Mouse (Mus musculus) liver, embryonic 16.5 days (tissue): ENCODE results near the gene Exoc3l4. TPM values are rescaled to one million over a fixed set of nuclear protein-coding genes. Genes with fewer than 3 reads are reported as not detected.

Experiments
- ATAC-seq: fragments of 200-750 bp; cut with Nextera tagmentation; 2 replicates; pipeline ENCODE4 v1.8.0; 2017; ENCODE audit warnings: low read depth, mild to moderate bottlenecking, moderate number of reproducible peaks, moderate library complexity
- H3K27ac ChIP-seq: fragments of 300-500 bp; sonication (generic); 2 replicates; pipeline ENCODE4 v1.5.1; 2014; ENCODE audit warnings: mild to moderate bottlenecking, low read length
- H3K27me3 ChIP-seq: fragments of 300-500 bp; sonication (generic); 2 replicates; pipeline ENCODE4 v1.6.1; 2014; ENCODE audit warnings: low read depth, low read length, mixed read lengths; ENCODE audit not compliant: control insufficient read depth, insufficient read depth
- H3K36me3 ChIP-seq: fragments of 300-500 bp; sonication (generic); 2 replicates; pipeline ENCODE4 v1.6.1; 2014; ENCODE audit warnings: mild to moderate bottlenecking; ENCODE audit not compliant: control insufficient read depth, insufficient read depth
- H3K4me1 ChIP-seq: fragments of 300-500 bp; sonication (generic); 2 replicates; pipeline ENCODE4 v1.6.1; 2014; ENCODE audit warnings: low read depth, low read length, mixed read lengths; ENCODE audit not compliant: control insufficient read depth
- H3K4me2 ChIP-seq: fragments of 300-500 bp; sonication (generic); 2 replicates; pipeline ENCODE4 v1.6.1; 2014; ENCODE audit warnings: low read depth, low read length, mixed read lengths
- H3K4me3 ChIP-seq: fragments of 300-500 bp; sonication (generic); 2 replicates; pipeline ENCODE4 v1.5.1; 2014; ENCODE audit warnings: low read depth, mild to moderate bottlenecking, low read length
- H3K9ac ChIP-seq: fragments of 300-500 bp; sonication (generic); 2 replicates; pipeline ENCODE4 v1.6.1; 2014; ENCODE audit warnings: low read depth, low read length
- H3K9me3 ChIP-seq: fragments of 300-500 bp; sonication (generic); replicated peaks from 2 replicates; pipeline ENCODE4 v1.6.1; 2016; ENCODE audit warnings: low read length; ENCODE audit not compliant: control insufficient read depth
- WGBS: fragments of 180-500 bp; shearing (Covaris S2); extraction: QIAGEN DNeasy Blood & Tissue Kit; methylation state at CpG from one replicate; pipeline ENCODE4 v1.1.7; 2014; ENCODE audit not compliant: insufficient replicate concordance; 5-methylcytosine and 5-hydroxymethylcytosine counted together
- polyA plus RNA-seq: library from polyadenylated mRNA; unstranded; fragments of >200 nt; fragmentation: Nextera tagmentation; extraction: Ambion mirVana; gene quantifications from 2 replicates; pipeline ENCODE4 v1.2.1, GENCODE M21; 2015

Exoc3l4 gene
- polyA plus RNA-seq, 1 experiment from 2014 or later = 28.5 TPM

- Histone ChIP-seq H3K4me3 (peak within 1 kb of the TSS; percentile 72), H3K4me2 (peak within 1 kb of the TSS; percentile 69), H3K9me3 (no peaks in the 10 kb centered on the region), H3K27me3 (peaks cover 43% of the 10 kb centered on the region), H3K4me1 (peaks cover 4% of the 10 kb centered on the region), H3K27ac (peak within 1 kb of the TSS; percentile 75), H3K9ac (peak within 1 kb of the TSS; percentile 61), H3K36me3 (no peaks in the 10 kb centered on the region)
- WGBS = 0% methylated on average over 84 of the region's 94 CpGs
- peak; percentile 89 for ATAC-seq
These were observed 39.3 kb upstream of the Exoc3l4 start, which contains the start of gene Cdc42bpb for GRCm38 (mm10) chr12:111377376-111377973. Cdc42bpb (minus strand) TSS chr12:111377718.

- ATAC-seq = peak; percentile 26
- WGBS = under 1% methylated on average over 32 of the region's 32 CpGs
- Histone ChIP-seq H3K9me3 (no peaks in the 10 kb centered on the region), H3K27me3 (peaks cover 43% of the 10 kb centered on the region), H3K4me2 (peak overlapping the region; percentile 69), H3K4me1 (peaks cover 4% of the 10 kb centered on the region), H3K27ac (peak overlapping the region; percentile 61), H3K9ac (peak overlapping the region; percentile 58), H3K36me3 (no peaks in the 10 kb centered on the region), H3K4me3 (peak overlapping the region; percentile 72)
These were observed 38.8 kb upstream of the Exoc3l4 start for GRCm38 (mm10) chr12:111377986-111378490.

GRCm38 (mm10) chr12:111378812-111379211, 38.0 kb upstream of the Exoc3l4 start:
- 0 out of 2 replicates have a peak overlapping the region, but pooled peaks have one; percentile 69 for H3K4me2 ChIP-seq
- peaks cover 43% of the 10 kb centered on the region for H3K27me3 ChIP-seq
- H3K9ac ChIP-seq = no peak overlapping the region
- 64% methylated on average over 12 of the region's 12 CpGs for WGBS
- no peak overlapping the region for H3K27ac ChIP-seq
- H3K4me3 ChIP-seq = no peak overlapping the region
- H3K36me3 ChIP-seq = no peaks in the 10 kb centered on the region
- ATAC-seq = no peak
- H3K4me1 ChIP-seq = peaks cover 3% of the 10 kb centered on the region
- H3K9me3 ChIP-seq = no peaks in the 10 kb centered on the region

GRCm38 (mm10) chr12:111385883-111386641, 30.8 kb upstream of the Exoc3l4 start:
- Histone ChIP-seq H3K4me3 (no peak overlapping the region), H3K27me3 (no peaks in the 10 kb centered on the region; the same call in none of the 2 replicates), H3K9me3 (no peaks in the 10 kb centered on the region), H3K36me3 (no peaks in the 10 kb centered on the region), H3K27ac (no peak overlapping the region), H3K4me1 (no peaks in the 10 kb centered on the region; the same call in 1 of the 2 replicates), H3K9ac (no peak overlapping the region), H3K4me2 (no peak overlapping the region)
- ATAC-seq = 0 out of 2 replicates have a peak, but pooled peaks have one; percentile 20
- WGBS = 70% methylated on average over 13 of the region's 13 CpGs

GRCm38 (mm10) chr12:111386642-111387120, 30.1 kb upstream of the Exoc3l4 start:
- Histone ChIP-seq H3K4me3 (no peak overlapping the region), H3K9ac (no peak overlapping the region), H3K36me3 (no peaks in the 10 kb centered on the region), H3K27me3 (no peaks in the 10 kb centered on the region; the same call in 1 of the 2 replicates), H3K4me1 (no peaks in the 10 kb centered on the region), H3K9me3 (no peaks in the 10 kb centered on the region), H3K4me2 (no peak overlapping the region), H3K27ac (no peak overlapping the region)
- ATAC-seq = peak; percentile 77
- WGBS = 28% methylated on average over 8 of the region's 8 CpGs

- H3K4me2 ChIP-seq = no peak overlapping the region
- no peaks in the 10 kb centered on the region; the same call in 1 of the 2 replicates for H3K27me3 ChIP-seq
- WGBS = 79% methylated on average over 4 of the region's 4 CpGs
- H3K9me3 ChIP-seq = no peaks in the 10 kb centered on the region
- ATAC-seq = no peak
- no peak overlapping the region for H3K9ac ChIP-seq
- H3K4me3 ChIP-seq = no peak overlapping the region
- H3K36me3 ChIP-seq = no peaks in the 10 kb centered on the region
- no peaks in the 10 kb centered on the region for H3K4me1 ChIP-seq
- no peak overlapping the region for H3K27ac ChIP-seq
These were observed 29.7 kb upstream of the Exoc3l4 start for GRCm38 (mm10) chr12:111387146-111387545.

GRCm38 (mm10) chr12:111394008-111394407, 22.8 kb upstream of the Exoc3l4 start:
- Histone ChIP-seq H3K4me3 (no peak overlapping the region), H3K36me3 (no peaks in the 10 kb centered on the region), H3K9me3 (no peaks in the 10 kb centered on the region), H3K4me2 (no peak overlapping the region), H3K9ac (no peak overlapping the region), H3K27me3 (no peaks in the 10 kb centered on the region), H3K27ac (no peak overlapping the region), H3K4me1 (no peaks in the 10 kb centered on the region)
- no peak for ATAC-seq
- WGBS = 66% methylated on average over 6 of the region's 6 CpGs

- no peak overlapping the region for H3K9ac ChIP-seq
- H3K27me3 ChIP-seq = peaks cover 3% of the 10 kb centered on the region
- ATAC-seq = no peak
- 44% methylated on average over 5 of the region's 5 CpGs for WGBS
- H3K27ac ChIP-seq = no peak overlapping the region
- H3K4me1 ChIP-seq = no peaks in the 10 kb centered on the region
- no peaks in the 10 kb centered on the region for H3K36me3 ChIP-seq
- no peak overlapping the region for H3K4me2 ChIP-seq
- no peak overlapping the region for H3K4me3 ChIP-seq
- H3K9me3 ChIP-seq = no peaks in the 10 kb centered on the region
These were observed 19.8 kb upstream of the Exoc3l4 start for GRCm38 (mm10) chr12:111396997-111397396.
